Mouse (Mus musculus) left cerebral cortex, adult 18-20 months (tissue): Measurements from ENCODE around the gene Taar5. TPM values are rescaled to one million over a fixed set of nuclear protein-coding genes. Genes with fewer than 3 reads are reported as not detected.
A peak's percentile ranks its signal among the peaks of the same experiment; 100 is the strongest.

ENCODE experiments used
- DNase-seq, 2 experiments: peaks; one replicate each; pipeline ENCODE4 v3.0.0; 2021 to 2022; ENCODE audit warnings: low spot score in 2 of 2, mixed read lengths in 1 of 2
- long read RNA-seq, 2 experiments: library from polyadenylated mRNA; stranded (forward); transcript quantifications; one replicate each; pipeline ENCODE4 v2.0.0; 2021
- total RNA-seq, 2 experiments: library from RNA; stranded (reverse); gene quantifications; 2 replicates each; pipeline ENCODE4 v1.2.3; 2021

Taar5 gene
- not detected for total RNA-seq
- long read RNA-seq, experiment 1 = 0 reads
- long read RNA-seq, experiment 2 = 0 reads

DNA sequence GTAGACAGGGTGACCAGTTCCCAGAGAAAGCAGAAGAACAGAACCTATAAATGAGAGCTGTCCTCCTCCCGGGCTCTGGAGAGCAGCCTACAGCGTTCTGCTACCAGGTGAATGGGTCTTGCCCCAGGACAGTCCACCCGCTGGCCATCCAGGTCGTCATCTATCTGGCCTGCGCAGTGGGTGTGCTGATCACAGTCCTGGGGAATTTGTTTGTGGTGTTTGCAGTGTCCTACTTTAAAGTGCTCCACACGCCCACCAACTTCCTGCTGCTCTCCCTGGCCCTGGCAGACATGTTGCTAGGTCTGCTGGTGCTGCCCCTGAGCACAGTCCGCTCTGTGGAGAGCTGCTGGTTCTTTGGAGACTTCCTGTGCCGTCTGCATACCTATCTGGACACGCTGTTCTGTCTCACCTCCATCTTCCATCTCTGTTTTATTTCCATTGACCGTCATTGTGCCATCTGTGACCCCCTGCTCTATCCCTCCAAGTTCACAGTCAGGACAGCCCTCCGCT, at the start of gene Taar5:
Gene Taar5 (plus strand): TSS at position 51 of the 510 bp plus-strand sequence.
- no peak for DNase-seq

DNA sequence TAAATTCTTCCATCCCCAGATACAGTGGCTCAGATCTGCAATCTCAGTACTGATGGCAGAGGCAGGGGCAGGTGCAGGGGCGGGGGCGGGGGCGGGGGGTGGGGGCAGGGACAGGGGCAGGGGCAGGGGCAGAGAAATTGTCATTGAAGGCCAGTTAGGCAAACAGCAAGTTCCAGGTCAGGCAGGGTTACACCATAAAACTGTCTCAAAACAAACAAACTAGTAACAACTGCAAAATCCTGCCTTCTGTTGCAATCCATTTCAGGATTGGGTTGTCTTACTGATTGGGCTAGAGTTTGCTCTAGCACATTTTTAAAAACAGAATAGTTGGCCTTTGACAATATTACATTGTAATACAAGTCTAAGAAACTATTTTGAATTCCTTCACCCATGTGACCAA, 48.0 kb upstream of the Taar5 start:
- DNase-seq = no peak

DNA sequence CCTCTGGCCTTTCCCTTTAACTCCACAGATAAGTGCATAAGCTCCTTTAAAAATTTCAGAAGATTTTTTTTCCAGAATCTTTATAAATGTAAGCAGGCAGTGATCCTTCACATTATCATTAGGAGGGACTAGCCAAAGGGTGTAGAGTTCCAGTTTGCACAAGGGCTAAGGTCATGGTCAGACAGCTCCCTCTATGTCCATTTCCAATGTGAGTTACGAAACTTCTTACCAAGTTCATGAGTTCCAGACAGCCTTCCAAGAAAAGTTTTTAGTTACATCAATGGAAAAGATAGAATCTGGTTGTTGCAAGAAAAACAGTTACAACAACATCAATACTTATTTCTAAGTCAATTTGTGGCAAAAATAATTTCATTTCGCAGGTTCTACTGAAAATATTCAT, 46.6 kb upstream of the Taar5 start:
- no peak for DNase-seq

DNA sequence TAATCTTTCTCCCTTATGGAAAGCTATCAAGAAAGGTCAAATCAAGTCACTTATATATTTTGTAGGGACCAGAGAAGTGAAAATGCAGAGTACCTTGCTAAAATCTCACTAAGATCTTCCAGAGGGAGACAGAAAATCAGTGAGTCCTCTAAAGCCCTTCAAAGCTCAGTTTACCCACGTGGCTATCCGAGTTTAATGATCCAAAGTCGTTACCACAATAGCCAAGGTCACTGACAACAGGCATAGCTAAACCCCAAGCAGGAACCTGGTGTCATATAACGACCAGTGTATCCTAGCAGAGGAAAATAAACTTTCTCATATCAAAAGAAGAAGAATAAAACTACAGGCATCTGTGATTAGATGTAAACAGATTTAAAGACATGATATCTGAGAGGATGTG, 32.9 kb upstream of the Taar5 start:
- DNase-seq = no peak

DNA sequence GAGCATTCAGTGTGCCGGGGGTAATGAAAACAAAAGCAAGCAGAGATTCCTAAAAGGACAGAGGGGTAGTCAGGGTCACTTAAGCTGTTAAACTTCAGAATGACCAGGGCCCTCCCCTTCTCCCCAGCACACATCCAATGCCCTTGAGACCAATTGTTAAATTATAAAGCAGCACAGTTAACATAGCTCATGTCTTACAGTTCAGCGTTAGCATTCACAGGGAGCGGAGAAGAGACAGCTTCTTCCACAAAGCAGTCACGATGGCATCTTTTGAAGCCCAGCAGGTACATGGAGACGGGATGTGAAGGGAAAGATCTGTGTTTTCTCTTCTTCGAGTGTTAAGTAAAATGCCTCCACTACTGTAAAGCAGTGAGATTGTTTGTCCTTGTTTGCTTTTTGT, 32.2 kb upstream of the Taar5 start, which contains the start of gene Taar2:
Gene Taar2 (plus strand): TSS at position 261 of the 400 bp plus-strand sequence.
- DNase-seq = no peak

DNA sequence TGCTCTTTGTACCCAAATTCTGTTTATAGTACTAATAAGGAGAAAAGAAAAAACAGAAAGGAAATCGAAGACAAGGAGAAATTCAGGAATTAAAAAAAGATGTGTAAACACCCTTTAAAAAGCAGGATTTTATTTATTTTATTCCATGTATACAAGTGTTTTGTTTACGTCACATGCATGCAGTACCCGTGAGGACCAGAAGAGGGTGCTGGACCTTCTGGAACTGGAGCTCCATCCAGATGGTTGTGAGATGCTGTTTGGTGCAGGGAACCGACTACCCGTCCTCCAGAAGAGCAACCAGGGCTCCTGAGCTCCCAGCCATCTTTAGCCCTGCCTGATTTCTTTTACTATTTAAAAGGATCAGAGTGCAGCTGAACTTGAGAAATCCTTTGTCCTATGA, 28.0 kb upstream of the Taar5 start:
- no peak for DNase-seq

DNA sequence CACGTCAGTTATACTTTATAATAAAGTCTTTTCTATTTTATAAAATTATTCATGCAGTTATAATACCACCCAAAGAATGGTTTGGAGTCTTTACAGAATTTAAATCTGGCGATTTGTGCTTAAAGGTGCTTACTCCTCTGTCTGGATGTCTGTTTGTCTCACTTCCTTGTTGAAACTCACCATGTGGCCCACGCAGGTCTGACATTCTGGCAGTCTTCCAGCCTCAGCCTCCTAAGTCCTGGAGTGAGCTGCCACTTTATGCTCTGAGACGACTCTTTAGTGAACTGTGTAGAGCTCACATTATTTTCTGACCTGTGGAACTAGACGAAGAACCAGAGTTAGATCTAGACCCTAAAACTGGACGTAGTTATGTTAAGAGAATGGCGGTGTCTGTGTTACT, 22.5 kb upstream of the Taar5 start:
- no peak for DNase-seq

DNA sequence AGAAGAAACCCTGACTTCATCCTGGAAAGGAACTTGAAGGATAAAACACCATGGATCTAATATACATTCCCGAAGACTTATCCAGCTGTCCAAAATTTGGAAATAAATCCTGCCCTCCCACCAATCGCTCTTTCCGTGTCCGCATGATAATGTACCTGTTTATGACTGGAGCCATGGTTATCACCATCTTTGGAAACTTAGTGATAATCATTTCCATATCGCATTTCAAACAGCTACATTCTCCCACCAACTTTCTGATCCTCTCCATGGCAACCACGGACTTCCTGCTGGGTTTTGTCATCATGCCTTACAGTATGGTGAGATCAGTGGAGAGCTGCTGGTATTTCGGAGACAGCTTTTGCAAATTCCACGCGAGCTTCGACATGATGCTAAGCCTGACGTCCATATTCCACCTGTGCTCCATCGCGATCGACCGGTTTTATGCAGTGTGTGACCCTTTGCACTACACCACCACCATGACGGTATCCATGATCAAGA, 20.9 kb upstream of the Taar5 start, which contains the start of gene Taar3:
Gene Taar3 (plus strand): TSS at position 51 of the 498 bp plus-strand sequence.
- peak in 1 of 2 experiments; percentile 6 for DNase-seq

DNA sequence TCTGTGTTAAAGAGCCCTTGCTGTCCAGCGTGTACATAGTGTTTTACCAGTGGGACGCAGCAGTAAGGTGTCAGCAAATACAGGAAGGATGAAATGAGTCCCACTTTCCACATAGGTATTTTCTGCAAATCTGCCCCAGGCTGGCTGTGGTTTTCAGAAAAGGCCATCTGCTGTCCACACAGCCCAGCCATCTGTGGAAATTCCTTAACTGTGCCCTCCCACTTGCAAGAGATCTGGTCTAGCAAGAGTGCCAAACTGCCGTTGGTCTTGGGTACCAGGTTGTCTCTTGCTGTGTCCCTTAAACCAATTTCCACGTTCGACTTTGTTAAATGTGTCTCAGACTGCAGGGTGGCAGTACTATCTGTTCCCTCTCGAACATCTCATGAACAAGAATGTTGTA, 18.8 kb upstream of the Taar5 start:
- DNase-seq = no peak

DNA sequence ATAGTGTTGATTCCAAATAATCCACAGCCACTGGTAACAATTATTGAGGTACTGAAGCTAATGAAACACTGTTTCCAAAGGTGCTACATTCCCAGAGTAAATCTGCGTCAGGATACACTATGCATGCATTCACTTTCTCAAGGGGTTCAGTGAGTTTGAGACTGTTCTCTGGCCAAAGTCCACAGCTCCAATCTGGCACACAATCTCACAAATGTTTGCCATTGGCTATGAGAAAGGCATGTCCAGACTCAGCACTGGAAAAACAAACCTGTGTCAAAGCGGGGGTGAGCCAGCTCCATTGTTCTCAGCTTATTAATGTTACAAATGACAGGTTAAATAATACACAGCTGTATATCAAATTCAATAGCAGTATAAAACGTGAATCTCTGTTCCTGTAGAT, 11.4 kb upstream of the Taar5 start:
- DNase-seq = no peak

DNA sequence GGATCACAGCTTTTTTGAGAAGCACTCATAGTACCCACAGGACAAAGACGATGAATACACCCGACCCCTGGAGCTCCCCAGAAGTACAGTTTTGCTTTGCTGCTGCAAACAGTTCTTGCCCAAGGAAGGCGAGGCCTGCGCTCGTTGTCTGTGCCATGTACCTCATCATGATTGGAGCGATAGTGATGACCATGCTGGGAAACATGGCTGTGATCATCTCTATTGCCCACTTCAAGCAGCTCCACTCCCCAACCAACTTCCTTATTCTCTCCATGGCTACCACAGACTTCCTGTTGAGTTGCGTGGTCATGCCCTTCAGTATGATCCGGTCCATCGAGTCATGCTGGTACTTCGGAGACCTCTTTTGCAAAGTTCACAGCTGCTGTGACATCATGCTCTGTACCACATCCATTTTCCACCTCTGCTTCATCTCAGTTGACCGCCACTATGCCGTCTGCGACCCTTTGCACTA, 10.0 kb upstream of the Taar5 start, which contains the start of gene Taar4:
Gene Taar4 (plus strand): TSS at position 51 of the 472 bp plus-strand sequence.
- DNase-seq = no peak

DNA sequence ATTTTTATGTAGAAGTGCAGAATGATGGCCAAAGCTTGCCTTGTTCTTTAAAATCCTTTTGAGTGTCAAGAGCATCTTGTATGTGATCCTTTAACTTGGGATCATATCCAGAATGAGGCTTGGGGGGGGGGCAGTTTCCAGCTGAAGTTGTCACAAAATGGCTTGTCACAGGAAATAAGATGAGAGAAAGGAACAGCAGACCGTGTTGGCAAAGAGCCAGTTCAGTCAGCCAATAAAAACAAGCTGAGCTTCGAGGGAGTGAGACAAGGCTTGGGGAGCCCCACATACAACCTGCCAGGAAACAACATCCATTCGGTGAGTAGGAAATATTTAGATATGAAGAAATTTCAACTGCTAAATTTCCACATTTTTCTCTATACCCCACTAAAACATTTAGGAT, 7.1 kb upstream of the Taar5 start:
- no peak for DNase-seq

DNA sequence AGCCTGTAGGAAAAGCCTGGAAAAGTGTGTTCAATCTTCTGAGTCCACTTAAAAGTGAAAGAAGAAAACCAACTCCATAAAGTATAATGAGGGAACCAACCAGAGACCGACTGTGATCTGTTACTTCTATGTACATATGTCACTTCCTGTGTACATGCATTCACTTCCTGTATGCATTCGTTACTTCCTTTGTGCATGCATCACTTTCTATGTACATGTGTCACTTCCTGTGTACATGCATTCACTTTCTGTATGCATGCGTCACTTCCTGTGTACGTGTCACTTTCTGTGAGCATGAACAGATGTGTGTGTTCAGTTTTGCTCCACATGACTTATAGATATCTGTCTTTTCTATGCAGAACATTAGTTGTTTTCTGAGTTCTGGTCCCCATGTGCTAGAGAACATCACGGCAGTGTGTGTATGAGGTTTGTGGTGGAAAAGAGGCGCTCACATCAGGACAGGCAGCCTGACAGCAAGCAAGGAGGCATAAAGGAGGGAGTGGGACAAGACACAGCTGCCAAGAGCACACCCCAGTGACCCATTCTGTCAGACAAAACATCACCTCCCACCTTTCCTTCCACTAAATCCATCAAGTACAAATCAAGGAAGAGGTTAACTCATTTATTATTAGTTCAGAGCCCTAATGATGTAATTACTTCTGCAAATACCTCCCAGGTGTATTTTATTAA, 5.4 kb upstream of the Taar5 start:
- DNase-seq = no peak

DNA sequence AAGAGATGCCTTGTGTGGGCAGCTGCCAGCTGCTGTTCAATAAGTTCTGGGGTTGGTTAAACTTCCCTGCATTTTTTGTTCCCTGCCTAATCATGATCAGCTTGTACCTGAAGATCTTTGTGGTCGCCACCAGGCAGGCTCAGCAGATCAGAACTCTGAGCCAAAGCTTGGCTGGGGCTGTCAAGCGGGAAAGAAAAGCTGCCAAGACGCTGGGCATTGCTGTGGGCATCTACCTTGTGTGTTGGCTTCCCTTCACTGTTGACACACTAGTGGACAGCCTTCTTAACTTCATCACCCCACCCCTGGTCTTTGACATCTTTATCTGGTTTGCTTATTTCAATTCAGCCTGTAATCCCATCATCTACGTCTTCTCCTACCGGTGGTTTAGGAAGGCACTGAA, 750 bp downstream of the Taar5 start:
- DNase-seq = no peak

DNA sequence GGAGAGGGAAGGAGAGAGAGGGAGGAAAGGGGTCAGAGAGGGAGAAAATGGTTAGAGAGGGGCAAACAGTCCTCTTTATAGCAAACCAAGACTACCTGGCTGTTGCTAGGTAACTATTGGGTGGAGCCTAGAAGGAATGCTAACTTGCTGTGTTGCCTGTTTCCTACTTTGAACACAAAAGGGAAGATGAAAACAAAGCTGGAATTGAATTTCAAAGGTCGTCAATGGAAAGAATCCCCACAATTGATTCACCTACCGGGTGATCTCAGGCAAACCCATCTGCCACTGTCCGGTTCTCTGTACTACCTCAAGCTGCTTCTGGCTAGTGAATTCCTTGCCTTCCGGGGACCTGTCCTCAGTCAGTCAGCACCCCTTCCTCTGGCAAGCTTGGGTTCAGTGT, 7.5 kb downstream of the Taar5 start:
- no peak for DNase-seq

DNA sequence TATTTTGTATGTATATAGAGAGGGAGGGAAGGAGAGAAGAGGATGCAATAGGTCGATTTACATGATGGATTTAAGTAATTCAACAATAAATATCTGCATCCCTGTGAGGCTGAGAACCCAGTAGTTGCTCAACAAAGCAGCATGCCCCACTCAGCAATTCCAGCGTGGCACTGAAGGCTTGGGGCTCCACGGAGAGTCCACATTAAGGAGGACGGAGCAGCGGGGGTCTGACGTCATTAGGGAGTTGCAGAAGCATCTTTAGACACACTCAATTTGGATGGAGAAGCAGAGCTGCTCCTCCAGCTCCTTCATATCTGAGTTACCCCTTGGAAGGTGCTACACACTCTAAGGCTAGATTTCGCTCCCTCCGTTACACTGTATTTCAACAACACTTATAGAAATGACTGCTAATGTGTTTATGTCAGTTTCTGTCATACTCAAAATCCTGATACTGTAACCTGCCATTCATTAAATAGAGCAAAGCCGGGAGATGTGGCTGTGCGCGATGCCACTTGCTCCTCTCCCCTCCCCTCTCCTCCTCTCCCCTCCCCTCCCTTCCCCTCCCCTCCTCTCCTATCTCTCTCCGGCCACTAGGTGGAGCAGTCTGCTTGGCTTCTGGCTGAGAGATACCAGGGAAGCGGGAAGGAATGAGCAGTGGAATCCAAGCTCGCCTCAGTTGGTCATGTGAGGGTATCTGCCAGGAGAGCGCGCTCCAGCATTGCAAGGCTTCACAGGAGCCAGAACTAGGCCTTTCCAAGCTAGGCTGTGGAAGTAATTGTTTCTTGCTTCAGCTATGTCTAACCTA, 8.6 kb downstream of the Taar5 start:
- DNase-seq = peak; percentile 69 to 72

DNA sequence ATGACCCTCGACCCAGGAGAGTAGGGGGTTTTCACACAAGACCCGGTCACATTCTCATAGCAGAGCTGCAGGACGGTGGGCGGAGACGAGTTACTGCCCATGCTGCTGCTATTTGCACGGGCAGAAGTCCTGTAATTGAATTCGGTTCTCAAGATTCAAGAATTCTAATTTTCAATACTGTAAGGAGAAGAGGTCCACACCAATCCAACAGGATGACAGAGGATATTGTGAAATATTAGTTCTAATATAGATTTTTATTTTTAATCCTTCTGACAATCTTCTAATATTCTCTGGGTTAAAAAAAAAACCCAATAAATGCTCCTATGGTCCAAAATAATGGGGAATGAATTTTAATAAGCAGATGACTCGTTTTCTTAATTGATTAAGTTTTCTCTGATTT, 15.0 kb downstream of the Taar5 start, which contains the start of gene Taar6:
Gene Taar6 (minus strand): TSS at position 101 of the 400 bp plus-strand sequence.
- DNase-seq = no peak

DNA sequence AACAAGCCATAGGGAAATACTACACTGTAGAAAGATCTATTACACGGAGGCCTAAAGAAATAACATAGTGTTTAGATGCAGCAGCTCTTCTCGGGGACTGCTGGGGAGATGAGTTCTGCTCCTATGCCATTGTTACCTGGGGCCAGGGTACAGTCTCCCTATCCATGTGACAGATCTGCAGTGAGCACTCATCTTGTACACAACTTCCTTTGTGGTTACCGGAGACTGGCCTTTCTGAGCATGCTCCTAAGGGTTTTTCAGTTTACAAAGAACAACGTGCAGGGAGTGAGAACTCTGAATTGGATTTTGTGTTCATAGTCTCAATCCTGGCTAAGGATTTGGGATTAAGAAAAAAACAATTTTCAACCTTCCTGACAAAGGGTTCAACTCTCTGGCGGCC, 15.9 kb downstream of the Taar5 start:
- DNase-seq = no peak

DNA sequence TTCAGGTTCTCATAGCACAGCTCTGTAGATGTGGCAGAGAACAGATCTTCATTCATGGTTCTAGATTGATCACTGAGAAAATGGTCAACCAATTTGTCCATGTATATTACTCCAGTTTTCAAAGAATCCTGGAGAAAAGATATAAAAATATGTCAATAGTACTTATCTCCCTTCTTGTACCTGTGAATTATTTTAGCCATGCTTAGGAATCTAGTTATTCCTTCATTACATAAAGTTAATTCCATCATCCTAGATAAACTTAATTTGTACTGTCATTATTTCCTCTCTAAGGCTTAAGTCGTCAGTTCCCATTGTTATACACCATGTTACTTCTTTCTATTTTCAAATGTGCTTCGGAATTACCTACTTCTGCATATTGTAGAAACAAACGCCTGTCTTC, 22.9 kb downstream of the Taar5 start, which contains the start of gene Taar7a:
Gene Taar7a (minus strand): TSS at position 101 of the 400 bp plus-strand sequence.
- DNase-seq = no peak

DNA sequence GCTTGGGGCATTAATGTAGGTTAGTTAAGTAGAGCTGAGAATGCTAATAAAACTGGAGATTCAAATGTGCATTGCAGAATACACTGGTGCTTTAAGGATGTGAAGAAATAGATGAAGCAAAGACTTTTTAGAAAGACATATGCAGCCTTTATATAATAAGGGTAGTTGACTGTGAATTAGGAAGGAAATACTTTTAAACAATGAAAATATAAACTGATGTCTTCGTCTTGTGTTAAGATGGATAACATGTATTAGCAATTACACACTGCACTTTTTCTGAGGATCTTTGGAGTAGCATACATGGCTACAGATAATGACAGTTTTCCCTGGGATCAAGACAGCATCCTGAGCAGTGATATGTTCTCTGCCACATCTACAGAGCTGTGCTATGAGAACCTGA, 29.1 kb downstream of the Taar5 start, which contains the start of gene Taar7b:
Gene Taar7b (plus strand): TSS at position 301 of the 400 bp plus-strand sequence.
- no peak for DNase-seq

DNA sequence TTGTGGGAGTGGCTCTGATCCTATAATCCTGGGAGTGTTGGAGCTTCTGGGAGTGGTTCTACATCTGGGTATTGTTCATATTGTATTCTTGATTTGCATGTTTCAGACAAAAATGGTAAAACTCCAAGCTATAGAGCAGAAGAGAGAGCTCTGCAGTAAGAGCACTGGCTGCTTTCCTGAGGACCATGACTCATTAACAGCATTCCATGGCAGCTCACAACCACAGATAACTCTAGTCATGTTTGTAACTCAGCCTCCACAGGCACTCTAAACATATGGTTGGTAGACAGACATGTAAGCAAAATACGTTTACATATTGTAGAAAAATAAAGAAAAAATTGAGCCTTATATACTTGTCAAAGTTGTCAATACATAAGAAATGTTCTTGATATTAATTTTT, 35.9 kb downstream of the Taar5 start:
- DNase-seq = no peak

DNA sequence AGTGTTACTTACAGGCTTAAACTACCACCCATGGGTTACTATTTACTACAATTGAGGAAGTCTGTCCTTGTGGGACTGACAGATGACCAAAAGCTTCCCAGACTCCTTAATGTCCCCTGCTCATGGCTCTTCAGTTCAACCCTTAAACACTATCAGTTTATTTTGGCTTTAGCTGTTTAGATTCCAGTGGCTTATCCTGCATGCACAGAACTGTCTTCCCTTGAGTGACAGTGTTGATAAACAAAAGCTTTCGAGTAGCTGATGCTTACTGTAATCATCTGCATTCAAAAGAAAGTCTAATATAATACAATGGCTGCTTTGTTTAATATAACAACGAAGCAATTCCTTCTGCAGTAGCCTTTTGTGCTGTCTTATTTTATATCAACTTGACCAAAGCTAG, 36.5 kb downstream of the Taar5 start:
- DNase-seq = no peak
